Mouse (Mus musculus) embryonic stem cell, embryonic (primary cell): ENCODE results near the gene Map1a.

Experiments used
- CTCF ChIA-PET, 4 experiments: fragments of 300-600 bp in 2 of 4; fragments of 350-600 bp in 2 of 4; sonication (Branson Sonifier 250); formaldehyde crosslinking; loops; one replicate each; lab custom pipeline; 2022; ENCODE audit warnings: inconsistent platforms in 2 of 4; lab: Charles Lee
- POLR2A ChIA-PET, 4 experiments: fragments of 300-600 bp in 2 of 4; fragments of 350-600 bp in 2 of 4; sonication (Branson Sonifier 250); formaldehyde crosslinking; loops; one replicate each; lab custom pipeline; 2022; ENCODE audit warnings: antibody characterized with exemption in 4 of 4, inconsistent platforms in 1 of 4; lab: Charles Lee

Gene Map1a

DNA sequence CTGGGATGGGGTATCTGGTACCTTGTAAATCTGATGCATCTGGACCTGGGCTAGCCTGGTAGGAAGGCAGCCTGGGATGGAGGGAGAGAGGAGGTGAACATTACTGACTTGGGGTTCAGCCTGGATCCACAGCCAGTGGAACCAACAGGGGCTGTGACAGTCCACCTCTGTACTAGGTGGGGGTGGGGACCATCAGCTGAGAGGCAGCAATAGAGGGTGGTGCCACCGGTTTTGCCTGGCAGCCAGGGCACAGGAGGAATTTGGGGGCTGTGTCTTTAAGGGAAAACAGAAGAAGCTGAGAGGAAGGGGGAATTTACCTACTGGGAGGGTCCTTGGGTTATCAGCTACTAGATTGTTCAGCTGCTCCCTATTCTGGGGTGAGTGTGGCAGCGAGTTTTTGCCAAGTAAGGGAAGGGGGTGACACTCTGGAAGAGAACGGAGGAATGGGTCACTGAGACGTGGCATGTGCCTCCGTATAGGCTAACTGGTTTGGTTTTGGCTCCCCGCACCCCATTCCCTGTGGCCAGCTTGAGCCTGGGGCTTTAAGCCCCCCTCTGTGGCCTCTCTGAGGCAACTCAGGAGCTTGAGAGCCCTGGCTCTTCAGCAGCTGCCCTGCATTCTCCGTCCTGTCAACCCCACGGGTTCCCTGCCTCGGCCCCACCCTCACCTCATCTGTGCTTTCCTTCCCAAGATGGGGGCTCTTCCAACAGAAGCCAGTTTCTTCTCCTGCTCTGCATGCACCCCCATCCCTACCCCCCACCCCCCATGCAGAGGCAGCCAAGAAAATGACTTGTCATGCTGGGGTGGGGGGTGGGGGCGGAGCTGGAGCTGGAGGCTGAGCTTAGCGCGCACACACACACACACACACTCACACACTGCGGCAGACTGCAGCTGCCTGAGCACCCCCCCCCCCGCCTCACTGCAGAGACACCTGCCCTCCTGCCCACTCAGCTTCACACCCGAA is 6.5 kb downstream of the Map1a start:
- CTCF ChIA-PET, result interaction anchor here in 3 of 4 experiments (0.6 to 1.0 kb wide), 4 partner anchors 9 to 247 kb away, joined by 3 to 7 read pairs (median 4); no protein-coding TSS in a partner anchor
- POLR2A ChIA-PET, result interaction anchor here (0.5 to 4.4 kb wide), 23 partner anchors 9 to 1555 kb away, joined by 3 to 30 read pairs (median 4); partner anchors contain the start of genes Adal (in 1 of the 4), Catsper2 (in 1 of the 4), Ckmt1 (in 1 of the 4) and Lcmt2 (in 1 of the 4)

DNA sequence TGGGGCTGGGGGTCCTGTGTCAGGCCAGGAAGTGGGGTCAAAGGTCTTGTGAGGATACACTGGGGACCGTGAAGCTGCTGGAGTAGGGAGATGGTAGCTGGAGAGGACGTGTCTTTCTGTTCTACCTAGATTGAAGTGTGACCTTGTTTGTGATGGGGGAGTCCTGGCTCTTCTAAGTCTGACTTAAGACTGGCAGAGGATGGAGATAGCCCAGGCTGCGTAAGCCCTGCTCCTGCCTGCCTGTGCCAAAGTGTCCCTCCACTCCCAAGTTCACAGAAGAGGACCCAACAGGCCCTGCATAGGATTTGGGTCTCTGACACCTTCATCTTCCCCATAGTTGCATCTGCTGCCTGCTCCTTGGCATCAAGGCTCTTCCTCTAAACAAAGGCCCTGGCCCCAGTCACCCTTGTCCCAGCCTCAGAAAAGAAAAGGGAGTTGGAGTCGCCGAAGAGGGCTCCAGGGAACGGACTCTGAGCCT is 7.4 kb downstream of the Map1a start:
- CTCF ChIA-PET, result interaction anchor here in 1 of 4 experiments (0.7 kb wide), 2 partner anchors 79 to 248 kb away, joined by 3 to 4 read pairs; no protein-coding TSS in a partner anchor
- POLR2A ChIA-PET, result interaction anchor here (0.7 to 3.9 kb wide), 8 partner anchors 8 to 157 kb away, joined by 3 to 23 read pairs (median 5); partner anchors contain the start of genes Adal (in 1 of the 4), Catsper2 (in 1 of the 4), Lcmt2 (in 1 of the 4) and Pdia3 (in 1 of the 4)

DNA sequence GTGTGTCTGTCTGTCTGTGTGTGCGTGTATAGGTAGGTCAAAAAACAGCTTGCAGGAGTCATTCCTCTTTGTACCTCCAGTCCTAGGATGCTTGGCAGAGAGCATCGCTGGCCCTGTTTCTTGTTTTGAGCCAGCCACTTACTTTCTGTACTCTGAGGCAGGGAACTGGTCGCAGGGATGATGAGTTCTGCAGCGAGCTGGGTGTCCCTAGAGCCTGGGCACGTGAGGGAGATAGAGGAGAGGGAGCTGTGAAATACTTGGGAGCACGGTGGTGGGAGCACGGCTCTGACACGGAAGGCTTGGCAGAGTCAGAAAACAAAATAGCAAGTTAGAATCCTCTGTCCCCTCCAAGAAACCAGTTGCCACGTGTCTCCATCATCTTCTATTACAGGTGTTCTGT is 8.3 kb downstream of the Map1a start:
- POLR2A ChIA-PET, result interaction anchor here in 2 of 4 experiments (0.6 to 2.3 kb wide), 11 partner anchors 8 to 143 kb away, joined by 3 to 15 read pairs (median 5); partner anchors contain the start of genes Map1a (in 2 of the 2), Catsper2 (in 1 of the 2), Ckmt1 (in 1 of the 2) and Pdia3 (in 1 of the 2)
- CTCF ChIA-PET, result interaction anchor here in 3 of 4 experiments (0.6 to 0.9 kb wide), 4 partner anchors 8 to 117 kb away, joined by 3 to 7 read pairs (median 4); partner anchors contain the start of genes Catsper2 (in 1 of the 3), Map1a (in 1 of the 3) and Pdia3 (in 1 of the 3)

DNA sequence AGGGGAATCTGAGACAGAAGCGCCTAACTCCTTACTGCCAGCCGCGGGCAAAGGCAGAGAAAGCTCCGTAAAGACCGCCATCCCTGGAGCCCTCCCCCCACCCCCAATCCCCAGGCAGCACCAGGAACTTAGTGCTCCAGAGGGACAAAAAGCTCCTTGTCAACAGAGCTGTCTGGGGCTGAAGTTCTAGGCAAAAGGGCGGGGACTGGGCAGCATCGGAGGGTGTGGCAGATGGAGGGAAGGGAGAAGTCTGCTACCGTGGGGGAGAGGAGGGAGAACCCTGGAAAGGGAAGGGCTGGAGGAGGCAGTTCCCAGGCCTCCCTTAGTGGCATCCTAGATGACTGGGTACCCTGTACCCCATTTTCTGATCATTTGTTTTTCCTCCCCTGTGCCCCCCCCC is 8.7 kb downstream of the Map1a start:
- ChIA-PET CTCF (interaction anchor here in 3 of 4 experiments (0.6 to 0.9 kb wide), 4 partner anchors 9 to 117 kb away, joined by 3 to 7 read pairs (median 4); partner anchors contain the start of genes Catsper2 (in 1 of the 3), Map1a (in 1 of the 3) and Pdia3 (in 1 of the 3)), POLR2A (interaction anchor here in 3 of 4 experiments (0.6 to 2.3 kb wide), 11 partner anchors 8 to 159 kb away, joined by 3 to 15 read pairs (median 5); partner anchors contain the start of genes Map1a (in 2 of the 3), Catsper2 (in 1 of the 3), Ckmt1 (in 1 of the 3) and Pdia3 (in 1 of the 3))

DNA sequence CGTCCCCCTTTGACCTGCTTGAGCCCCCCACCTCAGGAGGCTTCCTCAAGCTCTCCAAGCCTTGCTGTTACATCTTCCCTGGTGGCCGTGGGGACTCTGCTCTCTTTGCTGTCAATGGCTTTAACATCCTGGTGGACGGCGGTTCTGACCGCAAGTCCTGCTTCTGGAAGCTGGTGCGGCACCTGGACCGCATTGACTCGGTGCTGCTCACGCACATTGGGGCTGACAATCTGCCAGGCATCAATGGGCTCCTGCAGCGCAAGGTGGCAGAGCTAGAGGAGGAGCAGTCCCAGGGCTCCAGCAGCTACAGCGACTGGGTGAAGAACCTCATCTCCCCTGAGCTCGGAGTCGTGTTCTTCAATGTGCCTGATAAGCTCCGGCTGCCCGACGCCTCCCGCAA is 10.1 kb downstream of the Map1a start:
- ChIA-PET CTCF (interaction anchor here in 1 of 4 experiments (1.1 kb wide), 1 partner anchor 56 kb away, joined by 3 read pairs; no protein-coding TSS in a partner anchor), POLR2A (interaction anchor here in 2 of 4 experiments (0.9 to 2.3 kb wide), 4 partner anchors 9 to 28 kb away, joined by 3 to 15 read pairs (median 6); partner anchors contain the start of gene Map1a (in 1 of the 2))

DNA sequence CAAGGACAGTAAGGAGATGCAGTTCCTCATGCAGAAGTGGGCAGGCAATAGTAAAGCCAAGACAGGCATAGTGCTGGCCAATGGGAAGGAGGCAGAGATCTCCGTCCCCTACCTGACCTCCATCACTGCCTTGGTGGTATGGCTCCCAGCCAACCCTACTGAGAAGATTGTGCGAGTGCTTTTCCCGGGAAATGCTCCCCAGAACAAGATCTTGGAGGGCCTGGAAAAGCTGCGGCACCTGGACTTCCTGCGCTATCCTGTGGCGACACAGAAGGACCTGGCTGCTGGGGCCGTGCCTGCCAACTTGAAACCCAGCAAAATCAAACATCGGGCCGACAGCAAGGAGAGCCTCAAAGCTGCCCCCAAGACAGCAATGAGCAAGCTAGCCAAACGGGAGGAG is 10.6 kb downstream of the Map1a start:
- POLR2A ChIA-PET, result interaction anchor here in 2 of 4 experiments (0.9 to 1.3 kb wide), 4 partner anchors 9 to 28 kb away, joined by 3 to 8 read pairs (median 4); partner anchors contain the start of gene Map1a (in 1 of the 2)
- CTCF ChIA-PET, result interaction anchor here in 1 of 4 experiments (1.1 kb wide), 1 partner anchor 56 kb away, joined by 3 read pairs; no protein-coding TSS in a partner anchor

DNA sequence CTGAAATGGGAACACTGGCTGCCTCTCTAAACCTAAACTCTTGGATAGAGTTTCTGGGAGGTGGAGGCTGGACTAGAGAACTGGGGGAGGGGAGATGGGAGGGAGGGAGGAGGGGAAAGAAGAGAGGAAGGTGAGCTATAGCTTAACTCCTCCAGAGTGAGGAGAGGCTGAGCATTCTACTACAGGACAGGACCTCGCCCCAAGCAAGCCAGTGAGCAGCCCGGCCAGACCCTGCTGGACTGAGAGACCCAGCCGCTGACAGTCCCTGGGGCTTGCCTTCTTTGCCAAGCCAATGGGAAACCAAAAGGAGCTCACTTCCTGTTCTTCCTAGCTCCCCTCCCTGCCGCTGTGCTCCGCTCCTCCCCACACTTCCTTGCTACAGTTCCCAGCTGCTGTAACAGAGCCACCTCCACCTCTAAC is 19.6 kb downstream of the Map1a start:
- ChIA-PET POLR2A (interaction anchor here (0.6 to 2.9 kb wide), 21 partner anchors 9 to 1400 kb away, joined by 3 to 13 read pairs (median 4); partner anchors contain the start of genes Map1a (in 3 of the 4), Lcmt2 (in 1 of the 4), Trp53bp1 (in 1 of the 4) and Tubgcp4 (in 1 of the 4)), CTCF (interaction anchor here in 3 of 4 experiments (0.6 to 1.7 kb wide), 5 partner anchors 10 to 1704 kb away, joined by 3 to 4 read pairs (median 3); partner anchors contain the start of gene Map1a (in 1 of the 3))

DNA sequence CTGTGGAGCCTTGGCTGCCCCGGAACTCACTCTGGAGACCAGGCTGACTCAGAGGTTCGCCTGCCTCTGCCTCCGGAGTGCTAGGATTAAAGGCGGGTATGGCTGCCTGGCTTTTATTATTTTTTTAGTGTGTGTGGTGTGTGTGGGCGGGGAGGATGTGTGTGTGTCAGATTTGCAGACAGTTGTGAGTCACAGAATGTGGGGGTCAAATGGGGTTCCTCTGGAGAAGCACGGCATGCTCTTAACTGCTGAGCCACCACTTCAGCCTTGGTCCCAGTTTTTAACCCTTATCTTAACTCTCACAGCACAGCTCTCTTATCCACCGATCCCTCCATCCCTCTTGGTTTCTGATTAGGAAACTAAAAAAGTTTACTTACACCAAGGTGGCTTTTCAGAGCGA is 26.9 kb downstream of the Map1a start:
- POLR2A ChIA-PET, result interaction anchor here in 2 of 4 experiments (0.6 to 1.6 kb wide), 3 partner anchors 10 to 864 kb away, joined by 3 to 6 read pairs (median 3); no protein-coding TSS in a partner anchor
- CTCF ChIA-PET, result interaction anchor here in 1 of 4 experiments (0.6 kb wide), 1 partner anchor 653 kb away, joined by 3 read pairs; no protein-coding TSS in a partner anchor

DNA sequence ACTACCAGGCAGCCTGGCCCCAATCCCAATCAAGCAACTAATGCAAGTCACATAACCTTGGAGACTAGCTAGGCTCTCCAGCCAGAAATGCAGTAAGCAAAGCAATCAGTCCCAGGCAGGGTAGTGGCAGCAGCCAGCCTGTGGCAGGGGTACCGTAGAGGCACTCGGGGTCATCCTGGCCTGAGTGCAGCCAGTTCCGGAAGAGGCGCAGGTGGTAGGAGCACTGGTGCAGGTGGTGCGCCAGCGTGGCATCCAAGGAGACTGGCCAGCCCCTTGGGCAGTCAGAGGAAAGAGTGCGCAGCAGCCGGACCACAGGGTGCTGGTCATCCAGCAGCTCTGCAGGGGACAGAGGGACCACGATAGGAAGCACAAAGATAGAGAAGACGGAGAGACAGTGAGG is 33.6 kb downstream of the Map1a start:
- ChIA-PET POLR2A (interaction anchor here in 1 of 4 experiments (1.5 to 3.3 kb wide), 2 partner anchors 11 to 18 kb away, joined by 3 to 14 read pairs; no protein-coding TSS in a partner anchor), CTCF (interaction anchor here in 1 of 4 experiments (1.5 kb wide), 1 partner anchor 14 kb away, joined by 3 read pairs; no protein-coding TSS in a partner anchor)

DNA sequence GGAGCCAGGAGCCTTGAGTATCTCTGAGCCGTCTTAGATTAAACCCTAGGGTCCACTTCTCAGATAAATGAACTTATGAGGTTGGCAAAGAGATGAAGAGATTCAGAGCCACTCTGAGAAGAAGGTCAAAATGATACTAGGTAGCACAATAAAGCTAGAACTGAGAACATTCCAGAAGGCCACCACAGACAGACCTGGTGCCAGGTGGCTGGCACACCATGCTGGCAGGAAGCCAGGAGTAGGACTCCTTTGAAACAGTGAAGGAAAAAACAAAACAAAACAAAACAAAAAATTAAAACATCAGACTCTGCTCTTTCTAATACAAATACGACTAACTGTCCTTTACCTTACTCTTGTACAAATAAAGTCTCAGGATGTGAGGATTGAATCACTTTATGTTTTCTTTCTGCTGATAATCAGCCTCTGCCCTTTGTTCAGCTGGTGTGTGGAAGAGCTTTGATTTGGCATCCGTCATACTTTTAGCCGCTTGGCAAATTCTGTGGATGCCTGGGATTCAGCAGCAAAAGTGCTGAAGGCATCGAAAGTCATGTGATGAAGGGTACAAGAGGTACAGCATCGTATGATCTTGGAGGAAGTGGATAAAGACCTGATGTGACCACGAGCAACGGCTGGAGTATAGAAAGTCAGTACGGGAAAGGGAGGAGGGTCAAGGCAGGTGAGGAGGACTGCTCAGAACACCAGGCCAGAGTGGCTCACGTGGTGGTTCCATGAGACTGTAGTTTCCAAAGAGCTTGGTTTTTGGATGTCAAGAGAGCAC is 34.5 kb downstream of the Map1a start:
- CTCF ChIA-PET, result interaction anchor here in 3 of 4 experiments (0.8 to 1.5 kb wide), 3 partner anchors 14 to 73 kb away, joined by 3 to 5 read pairs (median 3); no protein-coding TSS in a partner anchor
- POLR2A ChIA-PET, result interaction anchor here in 2 of 4 experiments (0.8 to 3.3 kb wide), 4 partner anchors 10 to 184 kb away, joined by 3 to 14 read pairs (median 3); partner anchors contain the start of genes Adal (in 1 of the 2) and Lcmt2 (in 1 of the 2)

DNA sequence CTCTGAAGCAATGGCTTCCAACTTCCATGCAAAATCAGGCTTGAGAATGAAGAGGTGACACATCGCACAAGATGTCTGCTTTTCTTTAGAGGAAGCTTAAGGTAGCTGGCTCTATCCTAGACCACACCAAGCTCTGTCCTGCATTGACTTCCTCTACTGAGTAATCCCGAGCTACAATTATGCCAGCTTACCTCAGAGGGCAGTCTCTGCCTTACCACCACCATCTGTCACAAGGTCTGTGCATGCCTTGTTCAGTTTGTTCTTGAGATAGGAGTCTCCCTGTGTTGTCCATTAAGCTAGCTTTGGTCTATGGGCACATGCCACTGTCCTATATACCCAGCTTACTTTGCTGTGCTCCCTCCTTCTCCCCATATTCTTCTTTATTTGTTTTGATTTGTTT is 40.1 kb downstream of the Map1a start:
- POLR2A ChIA-PET, result no interaction called here
- CTCF ChIA-PET, result no interaction called here

DNA sequence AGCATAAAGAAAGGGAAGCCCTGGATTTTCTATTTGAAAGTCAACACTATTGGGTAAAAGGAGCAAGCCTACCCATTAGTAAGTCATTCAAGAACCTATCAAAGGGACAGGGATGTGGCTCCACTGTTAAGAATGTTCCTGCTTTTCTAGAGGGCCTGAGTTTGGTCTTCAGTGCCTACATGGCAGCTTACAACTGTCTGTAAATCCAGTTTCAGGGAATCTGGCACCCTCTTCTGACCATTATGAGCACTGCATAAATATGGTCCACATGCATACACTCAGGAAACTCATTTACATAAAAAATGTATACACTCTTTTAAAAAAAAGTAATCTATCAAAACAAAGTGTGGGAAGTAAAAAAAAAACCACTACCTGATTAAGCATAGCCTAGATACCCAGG is 49.7 kb downstream of the Map1a start:
- POLR2A ChIA-PET, result interaction anchor here in 1 of 4 experiments (0.6 kb wide), 1 partner anchor 34 kb away, joined by 5 read pairs; no protein-coding TSS in a partner anchor
- CTCF ChIA-PET, result interaction anchor here in 3 of 4 experiments (0.6 to 1.7 kb wide), 7 partner anchors 15 to 272 kb away, joined by 3 to 8 read pairs (median 3); no protein-coding TSS in a partner anchor

DNA sequence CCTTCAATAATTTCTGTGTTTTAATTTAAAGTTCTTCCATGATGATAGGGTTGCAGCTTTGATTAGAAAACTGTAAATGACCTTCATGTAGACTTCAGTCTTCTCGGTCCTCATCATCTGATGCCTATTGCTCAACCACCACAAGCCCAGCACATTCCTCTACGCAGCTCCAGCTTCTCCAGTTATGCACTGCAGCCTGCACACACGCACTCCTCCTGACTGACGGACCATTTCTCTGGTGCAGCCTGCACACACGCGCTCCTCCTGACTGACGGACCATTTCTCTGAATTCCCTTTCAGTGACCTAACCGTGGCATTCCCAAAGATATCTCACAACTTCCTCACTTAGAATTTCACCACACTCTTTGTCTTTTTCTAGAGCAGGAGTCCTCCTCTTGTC is 63.8 kb downstream of the Map1a start:
- ChIA-PET CTCF (no interaction called here), POLR2A (interaction anchor here in 2 of 4 experiments (0.8 to 2.6 kb wide), 5 partner anchors 10 to 213 kb away, joined by 3 to 12 read pairs (median 4); partner anchors contain the start of gene Adal (in 1 of the 2))

DNA sequence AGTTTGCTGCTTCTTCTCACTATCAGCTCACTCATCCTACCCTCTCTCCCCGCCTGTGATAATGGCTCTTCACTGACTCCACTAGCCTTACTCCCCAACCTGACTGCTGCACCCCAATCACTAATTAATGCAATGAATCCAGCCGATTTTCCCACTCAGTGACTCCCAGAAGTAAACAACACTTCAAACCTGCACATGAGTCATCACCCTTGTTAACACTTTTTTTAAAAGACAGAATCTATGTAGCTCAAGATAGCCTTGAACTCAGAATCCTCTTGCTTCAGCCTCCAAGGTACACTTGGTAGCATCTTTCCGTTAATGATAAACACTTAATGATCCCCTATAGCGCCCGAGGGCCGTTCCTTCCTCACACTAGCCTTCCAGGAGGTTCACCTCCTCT is 65.0 kb downstream of the Map1a start:
- POLR2A ChIA-PET, result interaction anchor here in 2 of 4 experiments (1.1 to 2.6 kb wide), 7 partner anchors 8 to 215 kb away, joined by 3 to 12 read pairs (median 4); partner anchors contain the start of genes Adal (in 1 of the 2) and Zscan29 (in 1 of the 2)
- CTCF ChIA-PET, result interaction anchor here in 1 of 4 experiments (0.8 kb wide), 1 partner anchor 14 kb away, joined by 3 read pairs; no protein-coding TSS in a partner anchor

DNA sequence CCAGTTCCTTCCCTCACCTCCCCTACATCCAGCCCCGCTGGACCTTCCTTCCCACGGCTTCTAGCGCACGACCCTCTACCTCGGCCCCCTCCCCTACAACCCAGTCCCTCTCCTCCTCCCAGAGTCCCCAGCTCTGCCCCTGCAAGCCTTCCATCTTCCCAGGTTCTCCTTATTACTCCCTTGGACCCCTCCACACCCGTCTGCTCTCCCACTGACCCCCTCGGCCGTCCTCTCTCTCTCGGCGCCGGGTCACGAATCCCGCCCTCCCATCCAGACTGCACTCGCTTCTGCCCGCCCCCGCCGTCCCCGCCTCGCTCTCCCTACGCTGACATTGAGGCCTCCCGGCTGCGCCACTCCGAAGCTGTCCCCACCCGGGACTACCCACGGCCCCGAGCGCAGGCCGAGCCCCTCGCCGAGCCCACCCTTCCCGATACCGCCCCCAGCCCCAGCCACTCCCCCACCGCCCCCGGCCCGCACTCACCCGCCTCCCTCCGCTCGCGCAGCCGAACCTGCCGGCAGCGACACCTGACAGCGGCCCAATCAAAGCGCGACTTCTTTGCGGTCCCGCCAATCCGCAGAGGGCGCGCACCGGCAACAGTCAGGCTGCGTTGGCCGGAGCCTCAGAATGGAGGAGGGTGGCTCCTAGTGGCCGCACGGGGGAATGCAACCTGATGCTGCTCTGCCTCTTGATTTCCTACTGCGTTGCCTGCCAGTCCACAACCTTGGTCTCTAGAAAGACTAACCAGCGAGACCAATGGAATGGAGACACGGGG is 65.6 kb downstream of the Map1a start, which contains the start of gene Ppip5k1:
TSS of gene Ppip5k1 (minus strand) at position 577 of the 773 bp plus-strand sequence.
- CTCF ChIA-PET, result interaction anchor here in 1 of 4 experiments (0.7 to 1.2 kb wide), 2 partner anchors 55 to 176 kb away, joined by 3 to 5 read pairs; no protein-coding TSS in a partner anchor
- POLR2A ChIA-PET, result interaction anchor here in 2 of 4 experiments (1.0 to 2.6 kb wide), 9 partner anchors 9 to 184 kb away, joined by 3 to 12 read pairs (median 4); partner anchors contain the start of gene Zscan29 (in 1 of the 2)
